Mouse (Mus musculus) liver, adult 2 months (tissue): ENCODE measurements around the gene Capn5. TPM values are rescaled to one million over a fixed set of nuclear protein-coding genes. Genes with fewer than 3 reads are reported as not detected.

Experiments
- DNase-seq: peaks from one replicate; pipeline ENCODE4 v3.0.0-alpha.2; 2011; ENCODE audit warnings: low read depth, low spot score; ENCODE audit errors: extremely low read depth
- H3K27ac ChIP-seq: fragments of 200-500 bp; replicated peaks from 2 replicates; pipeline ENCODE4 v1.5.1; 2012; ENCODE audit warnings: low read depth, mild to moderate bottlenecking, control low read depth, inconsistent platforms, low read length; ENCODE audit not compliant: insufficient read depth
- H3K27me3 ChIP-seq: fragments of 200-500 bp; 2 replicates; pipeline ENCODE4 v1.6.1; 2012; ENCODE audit warnings: mild to moderate bottlenecking, moderate library complexity, low read length, inconsistent platforms; ENCODE audit not compliant: control insufficient read depth, insufficient read depth
- H3K36me3 ChIP-seq: fragments of 200-500 bp; 2 replicates; pipeline ENCODE4 v1.6.1; 2012; ENCODE audit warnings: low read length, inconsistent platforms; ENCODE audit not compliant: control insufficient read depth, insufficient read depth
- H3K4me1 ChIP-seq: fragments of 200-500 bp; 2 replicates; pipeline ENCODE4 v1.6.1; 2011; ENCODE audit warnings: low read length; ENCODE audit not compliant: control insufficient read depth, insufficient read depth
- H3K4me3 ChIP-seq: fragments of 200-500 bp; 2 replicates; pipeline ENCODE4 v1.5.1; 2011; ENCODE audit warnings: low read depth, mild to moderate bottlenecking, control low read depth, low read length, moderate library complexity; ENCODE audit not compliant: insufficient read depth
- H3K79me2 ChIP-seq: fragments of 200-500 bp; 2 replicates; pipeline ENCODE4 v1.6.1; 2012; ENCODE audit warnings: inconsistent platforms, mild to moderate bottlenecking, low read length, moderate library complexity; ENCODE audit not compliant: control insufficient read depth, insufficient read depth
- H3K9ac ChIP-seq: fragments of 200-500 bp; 2 replicates; pipeline ENCODE4 v1.6.1; 2012; ENCODE audit warnings: low read depth, mild to moderate bottlenecking, control low read depth, inconsistent platforms, low read length
- CTCF ChIP-seq: fragments of 200-500 bp; IDR thresholded peaks from 2 replicates; pipeline ENCODE4 v1.5.1; 2011; ENCODE audit warnings: low read depth, low read length, control low read depth
- POLR2A ChIP-seq: fragments of 200-500 bp; IDR thresholded peaks from 2 replicates; pipeline ENCODE4 v1.6.1; 2011; ENCODE audit warnings: low read length, control low read depth; ENCODE audit not compliant: insufficient read depth; ENCODE audit errors: extremely low read depth
- WGBS: fragments of 180-500 bp; shearing (Covaris S2); methylation state at CpG from one replicate; pipeline ENCODE4 v1.1.7; 2018; 5-methylcytosine and 5-hydroxymethylcytosine counted together
- polyA plus RNA-seq: library from polyadenylated mRNA; depleted of rRNA; stranded (reverse); fragments of >200 nt; gene quantifications from 2 replicates; pipeline ENCODE4 v1.2.3, GENCODE M21; 2012
- total RNA-seq: library from RNA; depleted of rRNA; stranded (reverse); fragments of >200 nt; gene quantifications from 2 replicates; pipeline ENCODE4 v1.2.3, GENCODE M21; 2014

Capn5 gene
- total and polyA plus RNA-seq, 2 experiments: 1.0 to 2.2 TPM

DNA sequence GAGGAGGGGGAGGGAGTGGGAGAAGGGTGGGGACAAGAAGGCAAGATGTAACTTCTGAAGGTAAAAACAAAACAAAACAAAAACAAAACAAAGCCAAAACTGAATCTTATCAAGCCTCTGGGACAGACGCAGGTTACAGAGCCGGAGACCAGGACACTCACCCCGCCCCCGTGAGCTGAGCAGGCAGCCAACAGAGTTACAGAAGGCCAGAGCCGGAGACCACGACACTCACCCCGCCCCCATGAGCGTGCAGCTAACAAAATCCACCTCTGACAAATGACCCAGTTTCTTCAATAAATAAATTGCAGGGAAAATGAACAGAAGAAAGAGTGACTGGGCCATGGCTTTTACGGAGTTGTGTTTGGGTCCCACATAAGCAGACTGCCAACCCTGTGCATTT lies 38.9 kb downstream of the Capn5 start:
- no peak for DNase-seq
- H3K9ac ChIP-seq: no peak overlapping the region
- no peak overlapping the region for H3K27ac ChIP-seq
- no peaks in the 10 kb centered on the region for H3K36me3 ChIP-seq
- no peak for TF ChIP-seq CTCF
- TF ChIP-seq POLR2A: no peak
- H3K4me3 ChIP-seq: no peak overlapping the region
- 37% methylated on average over 9 of the region's 9 CpGs for WGBS
- no peaks in the 10 kb centered on the region for H3K79me2 ChIP-seq
- H3K4me1 ChIP-seq: peaks cover 10% of the 10 kb centered on the region
- H3K27me3 ChIP-seq: no peaks in the 10 kb centered on the region

DNA sequence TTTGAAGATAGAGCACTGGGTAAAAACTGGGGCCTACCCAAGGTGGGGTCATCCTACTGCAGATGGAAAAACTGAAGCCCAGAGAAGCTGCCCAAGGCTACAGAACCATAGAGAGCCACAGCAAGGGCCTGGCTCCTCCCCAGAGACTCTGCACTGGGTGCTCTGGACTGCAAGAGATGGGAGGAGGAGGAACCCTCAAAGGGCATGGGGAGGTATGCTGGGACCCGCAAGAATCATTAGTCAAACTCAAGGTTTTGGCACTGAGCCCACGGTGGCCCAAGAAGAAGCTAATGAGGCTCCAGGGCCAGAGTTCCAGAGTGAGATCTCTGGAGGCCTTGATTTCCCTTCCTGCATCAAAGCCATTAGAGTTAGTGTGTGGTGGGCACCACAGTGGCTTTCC lies 40.1 kb downstream of the Capn5 start:
- no peak for DNase-seq
- Histone ChIP-seq H3K27ac (no peak overlapping the region), H3K27me3 (no peaks in the 10 kb centered on the region), H3K79me2 (no peaks in the 10 kb centered on the region), H3K4me1 (peaks cover 10% of the 10 kb centered on the region), H3K36me3 (no peaks in the 10 kb centered on the region), H3K9ac (no peak overlapping the region), H3K4me3 (no peak overlapping the region)
- WGBS: 78% methylated on average over 2 of the region's 2 CpGs
- TF ChIP-seq CTCF (no peak), POLR2A (no peak)

DNA sequence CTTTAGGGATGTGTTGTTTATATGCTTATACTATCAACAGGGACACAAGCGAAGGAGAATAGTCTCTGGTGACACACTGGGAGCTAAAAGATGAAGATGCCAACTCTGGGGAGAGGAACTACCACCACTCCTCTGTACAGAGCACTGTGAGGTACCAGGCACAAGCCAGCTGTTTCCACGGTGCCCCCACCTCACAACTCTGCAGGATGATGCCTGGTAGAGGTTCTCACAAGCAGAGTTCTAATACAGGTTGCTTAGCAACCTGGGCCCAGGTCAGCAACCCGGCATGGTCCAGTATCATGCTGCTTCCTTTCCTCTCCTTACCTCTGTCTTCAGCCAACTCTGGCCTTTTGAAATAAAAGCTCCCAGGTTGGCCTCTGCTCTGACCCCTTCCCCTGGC lies 40.5 kb downstream of the Capn5 start:
- Histone ChIP-seq H3K36me3 (no peaks in the 10 kb centered on the region), H3K4me3 (no peak overlapping the region), H3K9ac (no peak overlapping the region), H3K27ac (no peak overlapping the region), H3K4me1 (peaks cover 10% of the 10 kb centered on the region), H3K79me2 (no peaks in the 10 kb centered on the region), H3K27me3 (no peaks in the 10 kb centered on the region)
- TF ChIP-seq CTCF (no peak), POLR2A (no peak)
- 70% methylated on average over 3 of the region's 3 CpGs for WGBS
- no peak for DNase-seq

DNA sequence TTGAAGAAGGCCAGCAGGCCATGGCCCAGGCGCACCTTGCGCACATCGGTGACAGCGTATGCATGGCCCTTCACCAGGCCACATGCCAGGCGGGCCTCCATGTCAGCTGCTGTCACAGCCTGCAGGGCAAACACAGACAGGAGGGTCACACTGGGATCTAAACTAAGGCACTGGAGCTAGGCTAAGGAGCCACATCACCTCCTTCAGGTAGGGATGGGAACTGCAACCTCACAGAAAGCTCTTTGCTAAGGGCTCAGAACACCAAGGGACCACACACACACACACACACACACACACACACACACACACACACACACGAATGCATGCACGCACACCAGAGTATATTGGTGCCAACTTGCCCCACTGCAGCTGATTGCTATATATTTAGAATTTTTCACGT lies 46.3 kb downstream of the Capn5 start:
- TF ChIP-seq POLR2A (no peak), CTCF (no peak)
- WGBS: 97% methylated on average over 8 of the region's 8 CpGs
- DNase-seq: no peak
- Histone ChIP-seq H3K9ac (no peak overlapping the region), H3K4me1 (no peaks in the 10 kb centered on the region), H3K36me3 (no peaks in the 10 kb centered on the region), H3K4me3 (no peak overlapping the region), H3K27me3 (no peaks in the 10 kb centered on the region), H3K79me2 (no peaks in the 10 kb centered on the region), H3K27ac (no peak overlapping the region)

DNA sequence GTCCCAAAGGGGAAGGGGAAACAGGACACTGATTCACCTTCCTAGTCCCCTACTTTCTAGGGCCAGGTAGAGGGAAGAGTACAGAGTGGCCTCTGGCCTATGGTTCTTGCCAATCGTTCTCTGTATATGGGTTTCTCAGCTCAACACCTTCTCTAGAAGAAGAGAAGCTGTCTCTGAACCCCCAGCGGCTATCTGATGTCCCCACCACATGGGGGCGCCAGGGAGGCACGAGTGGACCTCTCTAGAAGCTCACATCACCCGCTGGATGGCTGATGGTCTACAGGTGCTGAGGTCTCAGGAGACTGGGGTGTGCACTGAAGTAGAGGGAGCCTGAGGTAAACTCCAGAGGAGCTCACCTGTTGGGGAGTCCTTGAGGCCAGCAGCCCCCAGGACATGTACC lies 52.6 kb downstream of the Capn5 start:
- DNase-seq: peak; percentile 23
- 37% methylated on average over 5 of the region's 5 CpGs for WGBS
- H3K79me2 ChIP-seq: no peaks in the 10 kb centered on the region
- TF ChIP-seq CTCF (peak; percentile 81), POLR2A (no peak)
- peaks cover 2% of the 10 kb centered on the region; the same call in 1 of the 2 replicates for H3K4me1 ChIP-seq
- H3K4me3 ChIP-seq: no peak overlapping the region
- H3K27me3 ChIP-seq: no peaks in the 10 kb centered on the region
- no peaks in the 10 kb centered on the region for H3K36me3 ChIP-seq
- no peak overlapping the region for H3K9ac ChIP-seq
- no peak overlapping the region for H3K27ac ChIP-seq

DNA sequence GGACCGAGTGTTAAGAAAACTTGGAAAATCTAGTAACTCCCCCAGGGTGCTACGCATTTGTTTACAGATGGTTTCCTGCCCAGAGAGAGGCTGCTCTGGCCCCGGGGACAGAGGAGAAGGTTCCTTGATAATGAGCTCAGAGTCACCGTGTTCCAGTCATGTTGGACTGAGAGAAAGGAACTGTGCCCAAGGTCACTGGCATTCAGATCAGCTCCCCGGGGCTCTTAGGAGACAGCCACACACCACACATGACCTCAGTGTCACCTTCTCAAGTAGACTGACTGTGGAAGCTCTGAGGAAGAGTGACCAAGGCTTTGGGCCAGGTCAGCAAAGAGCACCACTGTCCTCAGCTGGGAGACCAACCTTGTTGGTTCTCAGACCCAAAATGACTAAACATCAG lies 53.4 kb downstream of the Capn5 start:
- Histone ChIP-seq H3K36me3 (no peaks in the 10 kb centered on the region), H3K27me3 (no peaks in the 10 kb centered on the region), H3K4me3 (no peak overlapping the region), H3K79me2 (no peaks in the 10 kb centered on the region), H3K27ac (no peak overlapping the region), H3K9ac (no peak overlapping the region), H3K4me1 (peaks cover 4% of the 10 kb centered on the region; the same call in 1 of the 2 replicates)
- TF ChIP-seq CTCF (no peak), POLR2A (no peak)
- DNase-seq: peak; percentile 25
- WGBS: 65% methylated on average over 5 of the region's 5 CpGs
